21 mouse cellular contexts compared by ENCODE assay signal in genomic region chr7:133876139-133876538, GRCm38 (mm10).
DNase-seq lines count a peak whose midpoint lies in the region; ATAC-seq lines count a peak whose summit lies in the region.
"Had no signal": no experiment of that assay in that cellular context is flagged by ENCODE, and none has a peak within 500 bp of the region (broad histone marks: within the 10 kb centered on the region; RNA-seq: fewer than 3 reads in every experiment).

No protein-coding gene starts in this region.

- WGBS in heart, embryonic 10.5 days: 81% methylated on average over 3 of the region's 3 CpGs
- WGBS in midbrain, embryonic 11.5 days: 88% methylated on average over 3 of the region's 3 CpGs
- WGBS in midbrain, embryonic 14.5 days: 85% methylated on average over 3 of the region's 3 CpGs

- 0 out of 2 replicates have a peak, but pooled peaks cover 5% of the 10 kb centered on the region for H3K36me3 ChIP-seq in heart, embryonic 10.5 days
- H3K36me3 ChIP-seq in midbrain, embryonic 11.5 days (ENCODE audit: control insufficient read depth, insufficient read depth, low read length): no peaks in the 10 kb centered on the region
- H3K36me3 ChIP-seq in midbrain, embryonic 14.5 days (ENCODE audit: control insufficient read depth, insufficient read depth, low read length): no peaks in the 10 kb centered on the region
- H3K36me3 ChIP-seq: G1E had no signal

- no peak overlapping the region for H3K4me3 ChIP-seq in heart, embryonic 10.5 days
- H3K4me3 ChIP-seq in midbrain, embryonic 11.5 days (ENCODE audit: low read depth, low read length): no peak overlapping the region
- H3K4me3 ChIP-seq in midbrain, embryonic 14.5 days (replicated peaks; ENCODE audit: low read depth, low read length): no peak overlapping the region

- no peak overlapping the region for H3K27ac ChIP-seq in heart, embryonic 10.5 days
- no peak overlapping the region for H3K27ac ChIP-seq in midbrain, embryonic 11.5 days (ENCODE audit: low read depth, low read length)
- no peak overlapping the region for H3K27ac ChIP-seq in midbrain, embryonic 14.5 days (replicated peaks; ENCODE audit: low read depth, low read length)

- no peak for ATAC-seq in midbrain, embryonic 11.5 days (ENCODE audit: low FRiP score)
- no peak for ATAC-seq in midbrain, embryonic 14.5 days (ENCODE audit: low FRiP score, low TSS enrichment)
- ATAC-seq: activated CD4-positive, CD25-positive, alpha-beta regulatory T cell, adult 4 months; CD4-positive, CD25-positive, alpha-beta regulatory T cell, adult 4 months; Patski had no signal

- H3K4me2 ChIP-seq in midbrain, embryonic 11.5 days: no peak overlapping the region
- no peak overlapping the region for H3K4me2 ChIP-seq in midbrain, embryonic 14.5 days (ENCODE audit: low read length)

- H3K4me1 ChIP-seq in heart, embryonic 10.5 days: peaks cover 7% of the 10 kb centered on the region; the same call in 1 of the 2 replicates
- no peaks in the 10 kb centered on the region for H3K4me1 ChIP-seq in midbrain, embryonic 11.5 days (ENCODE audit: control insufficient read depth, insufficient read depth, low read length)
- H3K4me1 ChIP-seq in midbrain, embryonic 14.5 days (ENCODE audit: control insufficient read depth, insufficient read depth, low read length): no peaks in the 10 kb centered on the region

- peak; percentile 66 for DNase-seq in heart, adult 11 months
- no peak for DNase-seq in heart, postnatal 4 days
- peak; percentile 57 for DNase-seq in heart, embryonic 10.5 days (ENCODE audit: low spot score)
- DNase-seq in heart, adult 8-10 months (ENCODE audit: low spot score): no peak
- peak; percentile 54 for DNase-seq in midbrain, embryonic 11.5 days (ENCODE audit: low spot score, missing footprints)
- no peak for DNase-seq in midbrain, embryonic 14.5 days
- DNase-seq in testis, postnatal 10 days (ENCODE audit: low spot score): peak; percentile 20
- DNase-seq in testis, postnatal 14 days (ENCODE audit: low spot score): no peak
- DNase-seq: adrenal gland, adult 2 months; adrenal gland, adult 8-10 months; adrenal gland, postnatal 10 days; adrenal gland, postnatal 14 days; adrenal gland, postnatal 25 days; adrenal gland, postnatal 36 days; B cell, adult 2 months; cerebellum, adult 11 months; cerebellum, adult 11-12 months had no signal

- no peak overlapping the region for H3K9ac ChIP-seq in midbrain, embryonic 11.5 days (ENCODE audit: low read length)
- no peak overlapping the region for H3K9ac ChIP-seq in midbrain, embryonic 14.5 days (replicated peaks; ENCODE audit: low read length)

- H3K27me3 ChIP-seq in heart, embryonic 10.5 days (ENCODE audit: insufficient read depth, poor library complexity, severe bottlenecking): no peaks in the 10 kb centered on the region
- H3K27me3 ChIP-seq in midbrain, embryonic 11.5 days (ENCODE audit: control insufficient read depth, insufficient read depth, low read length): no peaks in the 10 kb centered on the region
- H3K27me3 ChIP-seq in midbrain, embryonic 14.5 days (ENCODE audit: control insufficient read depth, insufficient read depth, low read length): no peaks in the 10 kb centered on the region
- H3K27me3 ChIP-seq: Patski had no signal

- H3K9me3 ChIP-seq in heart, embryonic 10.5 days: no peaks in the 10 kb centered on the region
- no peaks in the 10 kb centered on the region for H3K9me3 ChIP-seq in midbrain, embryonic 11.5 days (ENCODE audit: control insufficient read depth, low read length)
- no peaks in the 10 kb centered on the region for H3K9me3 ChIP-seq in midbrain, embryonic 14.5 days (ENCODE audit: control insufficient read depth, low read length)

Comparison
In these comparisons a context has a peak if more than half of its experiments do, and no peak if none do; other contexts are left out.
1. DNase-seq: peak in heart, adult 11 months (single experiment), heart, embryonic 10.5 days (single experiment), midbrain, embryonic 11.5 days (single experiment) and testis, postnatal 10 days (single experiment); none in heart, postnatal 4 days (single experiment), heart, adult 8-10 months (single experiment), midbrain, embryonic 14.5 days (single experiment) and testis, postnatal 14 days (single experiment).